Mouse (Mus musculus) brain, adult 2 months (tissue): ENCODE results near the gene Gm20683.

ENCODE experiments used
- DNase-seq: peaks from one replicate; pipeline ENCODE4 v3.0.0; 2011; ENCODE audit warnings: low read depth, low spot score

The Gm20683 gene

GRCm38 (mm10) chr17:25842509-25842908 is 946 bp upstream of the Gm20683 start:
- no peak for DNase-seq

GRCm38 (mm10) chr17:25840519-25840918 is 1.0 kb downstream of the Gm20683 start:
- DNase-seq, result no peak

GRCm38 (mm10) chr17:25839455-25840235 is 1.9 kb downstream of the Gm20683 start:
- DNase-seq, result no peak

GRCm38 (mm10) chr17:25838904-25839303 is 2.7 kb downstream of the Gm20683 start:
- DNase-seq, result no peak

- peak; percentile 67 for DNase-seq
These were observed 4.0 kb downstream of the Gm20683 start for GRCm38 (mm10) chr17:25837533-25837932.

- peak; percentile 96 for DNase-seq
These were observed 4.5 kb downstream of the Gm20683 start, which contains the start of gene Rhbdl1 for GRCm38 (mm10) chr17:25837076-25837410. Gene Rhbdl1, minus strand, starts transcription at chr17:25837295.

- DNase-seq, result peak; percentile 42
These were observed 5.0 kb downstream of the Gm20683 start for GRCm38 (mm10) chr17:25836397-25837075.

GRCm38 (mm10) chr17:25835816-25836215 is 5.7 kb downstream of the Gm20683 start:
- DNase-seq, result no peak

GRCm38 (mm10) chr17:25835301-25835700 is 6.3 kb downstream of the Gm20683 start:
- DNase-seq, result no peak

- no peak for DNase-seq
These were observed 6.9 kb downstream of the Gm20683 start for GRCm38 (mm10) chr17:25834595-25835222.

- DNase-seq, result no peak
These were observed 7.5 kb downstream of the Gm20683 start for GRCm38 (mm10) chr17:25833961-25834594.

GRCm38 (mm10) chr17:25833291-25833663 is 8.3 kb downstream of the Gm20683 start, which contains the start of gene Stub1:
Gene Stub1, minus strand, starts transcription at chr17:25833404.
- peak; percentile 96 for DNase-seq

- DNase-seq, result peak; percentile 100
These were observed 8.9 kb downstream of the Gm20683 start for GRCm38 (mm10) chr17:25832436-25833290.

GRCm38 (mm10) chr17:25831451-25832281 is 9.9 kb downstream of the Gm20683 start:
- DNase-seq, result no peak

- no peak for DNase-seq
These were observed 10.6 kb downstream of the Gm20683 start for GRCm38 (mm10) chr17:25830806-25831431.

GRCm38 (mm10) chr17:25830200-25830753 is 11.3 kb downstream of the Gm20683 start:
- no peak for DNase-seq

- DNase-seq, result no peak
These were observed 12.0 kb downstream of the Gm20683 start for GRCm38 (mm10) chr17:25829558-25830017.

- peak; percentile 97 for DNase-seq
These were observed 12.6 kb downstream of the Gm20683 start, which contains the start of gene Jmjd8 for GRCm38 (mm10) chr17:25828712-25829557. Gene Jmjd8, plus strand, starts transcription at chr17:25828867.
